Mouse (Mus musculus): ENCODE measurements around the gene Gm42906.

The Gm42906 gene

DNA sequence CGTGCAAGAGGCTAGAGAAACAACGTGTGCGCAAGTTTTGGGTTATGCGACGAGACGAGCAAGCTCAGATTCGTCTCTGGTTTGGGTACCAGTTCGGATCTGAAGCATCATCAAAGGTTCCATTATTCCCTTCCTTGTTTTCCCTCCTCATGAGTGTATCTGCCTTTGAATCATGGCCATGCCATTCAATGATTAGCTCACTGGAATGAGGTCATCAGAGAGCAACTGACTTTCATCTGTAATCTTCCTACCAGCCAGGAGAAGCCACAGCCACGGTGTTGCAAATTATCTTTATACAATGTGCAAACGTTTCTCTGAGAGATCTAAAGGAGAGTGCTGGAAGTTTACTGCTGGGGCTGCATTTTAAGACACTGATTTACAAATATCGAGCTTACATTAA lies 240.6 kb downstream of the Gm42906 start:
- DNase-seq (ENCODE audit: low spot score) = no peak

DNA sequence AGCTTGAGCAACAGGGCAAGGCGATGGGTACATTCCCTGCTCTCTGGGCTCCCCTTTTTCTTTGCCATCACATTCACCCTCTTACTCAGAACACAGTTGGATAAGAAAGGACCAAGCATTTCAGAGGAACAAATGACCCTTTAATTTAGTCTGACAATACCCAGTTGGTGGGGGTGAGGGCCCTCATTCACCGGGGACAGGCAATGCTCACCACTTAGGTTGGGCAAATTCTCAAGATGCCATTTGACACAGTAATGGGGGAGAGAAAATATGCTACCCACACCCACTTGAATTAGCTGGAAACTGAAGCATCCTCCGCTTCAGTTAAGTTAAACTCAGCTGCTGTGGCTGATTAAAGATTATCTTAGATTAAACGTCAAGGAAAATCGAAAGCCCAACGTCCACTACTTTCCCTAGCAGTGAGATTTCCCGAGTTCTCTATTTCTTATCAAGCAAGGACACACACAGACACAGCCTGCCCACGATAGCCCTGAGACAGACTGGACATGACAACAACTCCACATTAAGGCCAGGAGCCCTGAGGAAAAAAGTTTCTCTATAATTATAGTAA lies 242.6 kb downstream of the Gm42906 start:
- DNase-seq (ENCODE audit: low spot score) = no peak

- no peak for DNase-seq (ENCODE audit: low spot score)
These were observed 244.2 kb downstream of the Gm42906 start for GRCm38 (mm10) chr5:151183656-151184240.

DNA sequence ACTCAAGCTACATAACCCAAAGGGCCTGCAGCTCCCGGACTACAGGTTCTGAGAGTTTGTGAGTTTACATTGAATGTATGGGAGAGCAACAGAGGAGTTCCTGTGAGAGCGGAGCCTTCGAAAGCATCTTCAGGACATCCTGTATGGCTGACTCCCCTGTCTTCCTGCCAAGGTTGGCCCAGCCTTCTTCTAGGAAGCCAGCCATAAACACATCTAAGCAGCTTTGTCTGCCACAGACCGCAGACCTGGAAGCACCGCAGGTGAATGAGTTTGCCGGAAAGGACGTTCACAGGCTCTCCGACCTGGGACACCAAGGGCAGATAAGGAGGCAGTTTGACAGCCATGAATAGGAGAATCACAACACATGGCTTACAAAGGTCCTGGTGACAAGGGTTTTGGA lies 246.7 kb downstream of the Gm42906 start:
- no peak for DNase-seq (ENCODE audit: low spot score)

DNA sequence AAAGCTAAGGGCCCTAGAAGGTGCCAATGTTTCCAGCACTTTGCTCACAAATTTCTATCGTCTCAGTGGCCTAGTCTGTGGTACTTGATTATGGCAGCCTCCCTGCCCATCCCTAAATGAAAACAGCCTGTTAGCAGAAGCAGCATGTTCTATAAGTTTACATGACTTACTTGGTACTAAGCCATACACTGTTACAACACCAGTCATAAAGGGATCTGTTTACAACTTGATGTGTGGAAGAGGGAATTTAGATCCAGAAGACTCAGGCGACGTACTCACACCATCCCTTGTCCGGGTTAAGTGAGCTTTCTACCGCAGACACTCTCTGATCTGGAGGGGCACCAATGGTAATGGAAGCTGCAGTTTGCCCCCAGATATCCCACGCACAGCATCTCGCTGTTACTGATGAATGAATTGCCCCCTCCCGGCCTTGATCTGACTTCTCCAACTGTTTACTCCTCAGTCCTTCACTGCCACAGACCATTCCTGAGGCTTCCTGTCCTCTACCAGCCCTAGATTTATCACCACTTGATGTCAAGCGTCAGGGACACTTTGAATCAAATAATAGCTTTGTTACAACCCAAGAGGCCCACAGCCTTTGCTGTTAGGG lies 247.7 kb downstream of the Gm42906 start:
- DNase-seq (ENCODE audit: low spot score) = no peak

GRCm38 (mm10) chr5:151177171-151177570 lies 250.8 kb downstream of the Gm42906 start:
- no peak for DNase-seq (ENCODE audit: low spot score)

DNA sequence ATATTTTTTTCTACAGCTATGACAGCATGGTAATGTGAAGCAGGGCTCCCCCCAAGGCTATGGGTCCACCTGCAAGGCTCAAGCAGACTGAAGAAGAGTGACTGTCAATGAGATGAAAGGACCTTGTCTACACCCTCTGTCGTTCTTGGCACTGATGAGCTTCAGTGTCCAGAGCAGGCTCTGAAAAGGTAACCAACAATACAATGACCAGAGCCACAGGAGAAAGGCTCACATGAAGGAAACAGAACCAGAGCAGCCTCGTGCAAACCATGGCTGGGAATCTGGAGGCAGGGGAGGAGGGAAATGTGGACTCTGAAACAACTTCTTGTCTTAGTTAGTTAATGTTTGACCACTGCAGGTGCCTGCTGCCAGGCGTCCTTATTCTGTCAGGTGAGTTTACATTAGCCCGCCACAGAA lies 252.1 kb downstream of the Gm42906 start:
- DNase-seq (ENCODE audit: low spot score) = no peak

DNA sequence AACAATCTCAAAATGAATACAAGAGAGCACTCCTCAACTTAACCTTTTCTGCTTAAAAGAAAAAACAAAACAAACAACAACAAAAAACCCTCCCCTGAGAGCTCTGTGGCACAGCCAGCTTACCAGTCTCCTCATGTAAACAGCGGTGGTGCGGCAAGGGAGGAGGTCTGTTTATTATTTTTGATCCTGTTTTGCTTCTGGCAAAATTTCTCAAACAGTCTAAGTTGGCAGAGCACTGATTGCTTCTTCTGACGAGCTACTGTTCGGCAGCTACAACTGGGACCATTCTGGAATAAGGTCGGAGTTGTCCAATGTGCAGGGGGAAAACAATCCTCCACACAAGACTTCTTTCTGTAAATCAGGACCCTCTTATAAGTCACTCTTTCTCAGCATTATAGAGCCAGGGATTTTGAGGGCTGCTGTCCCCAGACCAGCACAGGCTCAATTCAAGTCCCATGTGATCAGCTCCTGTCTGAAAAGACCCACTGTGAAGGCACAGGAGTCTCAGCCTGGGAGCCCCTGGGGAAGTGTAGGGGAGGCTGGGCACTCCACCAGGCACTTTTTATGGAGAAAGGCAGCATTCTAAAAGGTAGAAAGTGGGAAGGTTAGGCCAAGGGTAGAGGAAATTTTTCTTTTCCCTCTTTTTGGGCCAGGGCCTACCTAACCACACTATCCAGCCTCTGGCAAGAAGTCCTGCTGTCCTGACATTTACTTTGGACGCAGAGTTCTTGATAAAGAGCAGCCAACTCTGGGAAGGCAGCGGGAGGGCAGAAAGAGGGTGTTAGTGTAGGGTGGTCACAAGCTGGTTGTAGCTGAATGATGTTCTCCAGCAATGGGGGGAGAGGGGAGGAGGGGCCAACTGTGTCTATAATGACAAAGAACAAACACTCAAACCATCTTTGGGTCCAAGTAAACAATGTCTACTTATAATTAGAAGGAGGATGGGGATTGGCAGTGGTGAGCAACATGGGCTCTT lies 253.2 kb downstream of the Gm42906 start:
- DNase-seq (ENCODE audit: low spot score) = no peak

GRCm38 (mm10) chr5:151173774-151174173 lies 254.2 kb downstream of the Gm42906 start:
- no peak for DNase-seq (ENCODE audit: low spot score)

DNA sequence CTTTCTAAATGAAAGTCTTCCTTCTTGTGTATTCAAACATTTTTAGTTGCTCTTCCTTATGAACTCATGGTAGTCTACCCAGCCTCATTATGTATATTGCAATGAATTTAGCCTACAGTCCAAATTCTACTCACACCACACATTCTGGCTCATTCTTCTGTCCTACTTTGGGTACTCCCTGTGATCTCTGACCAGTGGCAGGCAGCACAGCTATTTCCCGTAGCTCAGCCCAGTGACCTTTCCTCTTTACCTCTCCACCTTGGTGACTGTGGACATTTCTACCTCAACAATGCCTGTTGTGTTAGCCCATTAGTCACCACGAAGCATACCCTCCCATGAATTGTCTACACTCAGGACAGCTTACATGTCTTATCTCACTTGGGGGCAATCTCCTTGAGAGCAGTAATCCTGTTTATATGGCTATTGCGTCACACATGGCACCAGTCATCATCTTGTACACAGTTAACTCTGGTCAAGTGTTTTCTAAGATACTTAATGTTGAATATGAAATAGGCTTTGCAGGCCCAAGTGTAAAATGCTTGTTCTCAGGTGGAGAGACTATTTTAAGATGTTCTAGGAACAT lies 257.7 kb downstream of the Gm42906 start:
- no peak for DNase-seq (ENCODE audit: low spot score)

DNA sequence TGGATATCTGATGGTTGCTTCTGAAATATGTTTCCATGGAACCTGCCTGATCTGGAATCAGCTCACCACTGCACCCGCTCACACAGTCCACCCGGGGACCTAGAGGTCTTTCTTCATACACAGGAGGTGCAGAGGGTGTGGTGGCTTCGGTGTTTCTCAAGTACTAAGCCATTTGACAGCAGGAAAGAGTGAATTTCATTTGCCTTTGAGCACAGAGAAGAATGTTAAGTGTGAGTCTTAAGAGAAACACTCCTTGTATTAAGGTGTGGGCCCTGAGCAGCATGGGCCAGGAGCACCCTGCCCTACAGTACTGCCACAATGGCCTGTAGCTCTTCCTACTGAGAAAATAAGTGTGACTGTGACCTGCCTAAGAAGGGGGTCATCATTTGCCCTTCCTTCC lies 259.8 kb downstream of the Gm42906 start:
- DNase-seq (ENCODE audit: low spot score) = no peak

GRCm38 (mm10) chr5:151167641-151168040 lies 260.3 kb downstream of the Gm42906 start:
- no peak for DNase-seq (ENCODE audit: low spot score)

GRCm38 (mm10) chr5:151166266-151166665 lies 261.7 kb downstream of the Gm42906 start:
- DNase-seq (ENCODE audit: low spot score) = no peak

DNA sequence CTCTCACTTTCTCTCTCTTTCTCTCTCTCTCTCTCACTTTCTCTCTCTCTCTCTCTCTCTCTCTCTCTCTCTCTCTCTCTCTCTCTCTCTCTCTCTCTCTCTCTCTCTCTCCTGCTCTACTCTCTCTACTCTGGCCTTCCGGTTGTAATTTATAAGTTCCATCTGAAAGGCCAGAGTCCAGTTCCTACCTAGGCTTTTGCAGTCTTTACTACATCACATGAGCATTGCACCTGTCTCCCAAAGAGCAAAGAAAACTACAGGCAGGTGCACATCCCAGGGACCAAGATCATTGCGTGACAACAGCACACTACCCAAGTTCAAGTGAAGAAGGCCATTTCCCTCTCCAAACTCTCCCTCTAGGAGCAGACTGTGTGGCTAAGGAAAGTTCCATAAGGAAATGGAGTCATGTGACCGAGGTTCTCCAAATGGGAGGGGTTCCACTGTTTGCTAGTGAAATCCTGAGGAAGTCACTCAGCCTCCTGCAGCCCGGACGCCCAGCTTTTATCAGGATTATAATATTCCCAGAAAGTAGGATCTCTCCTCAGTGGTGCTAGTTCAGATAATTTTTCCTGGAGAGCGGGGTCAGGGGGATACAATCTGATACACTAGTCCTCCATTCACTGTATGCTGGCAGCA lies 262.5 kb downstream of the Gm42906 start:
- no peak for DNase-seq (ENCODE audit: low spot score)

- DNase-seq (ENCODE audit: low spot score) = no peak
These were observed 263.1 kb downstream of the Gm42906 start for GRCm38 (mm10) chr5:151164815-151165214.

GRCm38 (mm10) chr5:151162642-151163041 lies 265.3 kb downstream of the Gm42906 start:
- DNase-seq (ENCODE audit: low spot score) = no peak

DNA sequence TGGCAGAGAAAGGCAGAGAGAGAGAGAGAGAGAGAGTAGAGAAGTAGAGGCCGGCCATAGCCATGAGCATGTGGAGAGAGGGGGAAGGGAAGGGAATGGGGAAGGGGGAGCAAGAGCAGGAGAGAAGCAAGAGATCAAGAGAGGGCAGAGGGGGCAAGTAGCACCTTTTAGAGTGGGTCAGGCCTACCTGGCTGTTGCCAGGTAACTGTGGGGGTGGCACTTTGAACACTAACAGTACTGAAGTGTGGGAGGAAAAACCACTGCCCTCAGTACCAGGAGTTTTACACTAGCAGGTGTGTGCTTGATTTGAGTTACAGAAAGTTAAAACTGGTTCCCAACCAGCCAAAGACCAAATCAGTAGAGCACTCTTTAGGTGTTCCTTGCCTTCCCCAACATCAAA lies 272.7 kb downstream of the Gm42906 start:
- no peak for DNase-seq (ENCODE audit: low spot score)

DNA sequence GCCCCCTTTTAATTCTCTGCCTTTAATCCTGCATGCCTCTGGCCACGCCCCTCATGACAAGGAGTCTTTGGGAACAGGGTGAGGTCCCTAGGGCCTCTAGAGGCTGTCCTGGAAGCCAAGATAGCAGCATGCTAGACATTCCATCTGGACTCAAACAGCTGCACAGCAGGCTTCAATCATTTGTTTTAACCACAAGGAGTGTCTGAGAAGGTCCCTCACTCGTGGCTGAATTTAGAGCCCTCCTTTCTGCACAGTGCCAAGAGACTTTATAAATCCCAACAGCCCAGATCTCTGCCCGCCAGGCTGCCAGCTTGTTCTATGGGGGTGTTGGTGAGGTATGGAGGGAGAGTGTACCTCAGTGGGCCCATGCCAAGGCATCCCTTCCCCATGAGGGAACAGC lies 273.2 kb downstream of the Gm42906 start:
- no peak for DNase-seq (ENCODE audit: low spot score)

DNA sequence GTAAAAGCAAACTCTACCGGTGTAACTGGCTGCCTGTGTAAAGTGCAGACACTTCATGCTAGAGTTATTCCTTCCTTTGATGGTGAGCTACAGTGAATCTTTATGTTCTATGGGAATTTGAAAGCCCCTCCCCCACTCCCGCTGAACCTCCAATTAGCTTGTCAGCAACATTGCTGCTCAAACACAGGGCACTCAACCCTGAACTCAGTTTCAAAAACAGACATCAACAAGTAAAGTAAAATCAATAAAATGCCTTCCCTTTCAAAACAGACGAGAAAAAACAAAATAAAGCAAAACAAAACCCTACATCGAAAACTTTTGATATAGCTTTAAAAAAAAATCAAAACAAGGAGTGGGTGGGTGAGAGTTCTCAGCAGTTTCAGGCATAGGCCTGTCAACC lies 273.9 kb downstream of the Gm42906 start:
- DNase-seq (ENCODE audit: low spot score) = no peak

GRCm38 (mm10) chr5:151151549-151151948 lies 276.4 kb downstream of the Gm42906 start:
- no peak for DNase-seq (ENCODE audit: low spot score)

DNA sequence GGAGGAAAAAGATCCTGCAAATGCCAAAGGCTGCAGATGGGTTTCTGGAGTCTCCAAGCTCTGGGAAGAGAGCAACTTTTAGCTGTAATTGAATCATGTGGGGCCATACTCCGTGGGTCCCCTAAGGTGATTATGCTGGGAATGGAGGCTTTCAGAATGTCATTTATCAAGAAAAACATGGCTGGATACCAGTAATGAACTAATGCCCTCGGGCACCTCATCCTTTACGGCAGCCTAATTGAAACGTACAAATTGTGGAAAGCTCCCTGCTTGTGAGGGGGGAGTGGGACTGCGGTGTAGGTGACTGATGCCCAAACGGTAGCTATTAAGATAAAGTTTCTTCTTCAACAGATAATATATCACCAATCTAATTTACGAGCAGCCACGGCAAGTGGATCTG lies 278.5 kb downstream of the Gm42906 start:
- DNase-seq (ENCODE audit: low spot score) = no peak

DNA sequence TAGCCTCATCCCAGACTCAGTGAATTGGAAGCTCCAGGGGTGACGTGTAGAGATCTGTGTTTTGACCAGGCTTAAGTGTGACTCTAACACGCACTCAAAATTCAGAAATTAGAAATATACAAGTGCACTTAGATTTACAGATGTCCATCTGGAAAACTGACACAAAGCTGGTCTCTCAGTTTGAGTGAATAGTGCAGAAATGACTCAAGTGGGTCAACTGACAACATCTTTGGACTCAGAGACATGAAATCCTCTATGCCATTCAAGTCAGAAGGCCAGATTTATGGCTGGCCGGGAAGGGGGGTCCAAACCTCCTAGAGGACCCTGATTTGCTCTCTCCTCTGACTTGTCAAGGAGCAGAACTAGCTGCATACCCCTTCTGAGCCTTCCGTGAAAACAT lies 279.9 kb downstream of the Gm42906 start:
- no peak for DNase-seq (ENCODE audit: low spot score)
